Mouse (Mus musculus) limb, embryonic 15.5 days (tissue): ENCODE data around the gene Rcor3. TPM values are rescaled to one million over a fixed set of nuclear protein-coding genes. Genes with fewer than 3 reads are reported as not detected.

Experiments used
- ATAC-seq: fragments of 200-750 bp; cut with Nextera tagmentation; 2 replicates; pipeline ENCODE4 v1.8.0; 2017; ENCODE audit warnings: low read depth, moderate TSS enrichment; ENCODE audit not compliant: insufficient number of reproducible peaks, low FRiP score, low TSS enrichment
- H3K27ac ChIP-seq: fragments of 300-500 bp; sonication (generic); 2 replicates; pipeline ENCODE4 v1.5.1; 2015; ENCODE audit warnings: moderate library complexity, mild to moderate bottlenecking, inconsistent platforms
- H3K27me3 ChIP-seq: fragments of 300-500 bp; sonication (generic); 2 replicates; pipeline ENCODE4 v1.6.1; 2015; ENCODE audit warnings: inconsistent platforms
- H3K36me3 ChIP-seq: fragments of 300-500 bp; sonication (generic); 2 replicates; pipeline ENCODE4 v1.6.1; 2015; ENCODE audit warnings: inconsistent platforms
- H3K4me1 ChIP-seq: fragments of 300-500 bp; sonication (generic); 2 replicates; pipeline ENCODE4 v1.6.1; 2015; ENCODE audit warnings: inconsistent platforms
- H3K4me2 ChIP-seq: fragments of 300-500 bp; sonication (generic); 2 replicates; pipeline ENCODE4 v1.6.1; 2015; ENCODE audit warnings: mild to moderate bottlenecking, inconsistent platforms
- H3K4me3 ChIP-seq: fragments of 300-500 bp; sonication (generic); 2 replicates; pipeline ENCODE4 v1.5.1; 2015; ENCODE audit warnings: mild to moderate bottlenecking, inconsistent platforms
- H3K9ac ChIP-seq: fragments of 300-500 bp; sonication (generic); 2 replicates; pipeline ENCODE4 v1.6.1; 2015; ENCODE audit warnings: inconsistent platforms
- H3K9me3 ChIP-seq: fragments of 300-500 bp; sonication (generic); 2 replicates; pipeline ENCODE4 v1.6.1; 2016; ENCODE audit warnings: inconsistent platforms
- WGBS: fragments of 180-500 bp; shearing (Covaris S2); methylation state at CpG from one replicate; pipeline ENCODE4 v1.1.7; 2015; 5-methylcytosine and 5-hydroxymethylcytosine counted together
- polyA plus RNA-seq: library from polyadenylated mRNA; unstranded; fragments of >200 nt; fragmentation: Nextera tagmentation; extraction: Ambion mirVana; gene quantifications from 2 replicates; pipeline ENCODE4 v1.2.1, GENCODE M21; 2015

Rcor3 gene
- polyA plus RNA-seq, 1 experiment from 2014 or later, result 33.1 TPM

DNA sequence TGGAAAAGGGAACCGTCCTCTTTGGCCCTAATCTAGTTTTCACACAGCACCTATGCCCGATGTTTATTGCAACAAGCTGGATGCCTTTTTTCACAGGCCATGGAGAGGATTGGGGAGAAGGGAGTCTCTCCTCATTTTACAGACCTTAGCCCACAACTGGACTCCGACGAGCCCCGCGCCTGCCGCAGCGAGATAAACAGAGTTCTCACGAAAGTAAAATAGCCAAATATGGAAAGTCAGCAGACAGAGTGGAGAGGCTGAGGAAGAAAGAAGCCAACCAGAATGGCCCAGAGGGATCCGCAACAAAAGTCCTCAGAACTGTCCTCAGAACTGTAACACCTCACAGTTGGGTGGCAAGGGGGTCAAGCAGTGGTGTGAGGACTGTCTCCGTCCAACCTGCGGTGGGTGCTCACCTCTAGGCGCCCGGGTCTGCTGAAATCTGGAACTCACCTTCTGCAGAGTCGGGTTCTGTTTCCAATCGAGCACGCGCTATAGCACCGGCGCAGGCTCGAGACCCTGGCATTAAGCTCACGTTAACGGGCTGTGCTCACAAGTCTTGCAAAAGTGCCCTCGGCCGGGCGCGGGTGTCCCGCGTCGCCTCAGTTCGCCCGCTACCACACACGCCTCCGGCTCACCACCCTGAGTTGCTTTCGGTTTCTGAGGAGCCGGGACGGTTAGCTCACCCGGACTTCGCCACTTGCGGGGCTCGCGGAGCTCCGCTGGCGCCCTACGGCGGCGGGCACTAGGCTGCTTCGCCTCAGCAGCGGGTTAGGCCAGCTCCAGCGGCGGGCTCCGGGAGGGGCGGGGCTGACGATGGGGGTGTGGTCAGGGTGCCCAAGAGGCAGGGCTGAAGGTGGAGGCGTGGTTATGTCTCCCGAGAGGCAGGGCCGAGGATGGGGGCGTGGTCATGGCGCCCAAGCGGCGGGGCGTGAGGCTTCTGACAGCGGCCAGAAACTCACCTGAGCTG, 45.8 kb downstream of the Rcor3 start, which contains the start of gene Traf5:
Gene Traf5 (minus strand): TSS at position 754 of the 967 bp plus-strand sequence.
- peak; percentile 94 for ATAC-seq
- H3K9me3 ChIP-seq, result no peaks in the 10 kb centered on the region
- 1% methylated on average over 63 of the region's 63 CpGs for WGBS
- no peaks in the 10 kb centered on the region for H3K36me3 ChIP-seq
- H3K4me2 ChIP-seq, result peak within 1 kb of the TSS; percentile 82
- H3K9ac ChIP-seq, result peak within 1 kb of the TSS; percentile 68
- H3K4me3 ChIP-seq, result peak within 1 kb of the TSS; percentile 57
- peaks cover 32% of the 10 kb centered on the region for H3K4me1 ChIP-seq
- H3K27ac ChIP-seq, result peak within 1 kb of the TSS; percentile 75
- H3K27me3 ChIP-seq, result no peaks in the 10 kb centered on the region

DNA sequence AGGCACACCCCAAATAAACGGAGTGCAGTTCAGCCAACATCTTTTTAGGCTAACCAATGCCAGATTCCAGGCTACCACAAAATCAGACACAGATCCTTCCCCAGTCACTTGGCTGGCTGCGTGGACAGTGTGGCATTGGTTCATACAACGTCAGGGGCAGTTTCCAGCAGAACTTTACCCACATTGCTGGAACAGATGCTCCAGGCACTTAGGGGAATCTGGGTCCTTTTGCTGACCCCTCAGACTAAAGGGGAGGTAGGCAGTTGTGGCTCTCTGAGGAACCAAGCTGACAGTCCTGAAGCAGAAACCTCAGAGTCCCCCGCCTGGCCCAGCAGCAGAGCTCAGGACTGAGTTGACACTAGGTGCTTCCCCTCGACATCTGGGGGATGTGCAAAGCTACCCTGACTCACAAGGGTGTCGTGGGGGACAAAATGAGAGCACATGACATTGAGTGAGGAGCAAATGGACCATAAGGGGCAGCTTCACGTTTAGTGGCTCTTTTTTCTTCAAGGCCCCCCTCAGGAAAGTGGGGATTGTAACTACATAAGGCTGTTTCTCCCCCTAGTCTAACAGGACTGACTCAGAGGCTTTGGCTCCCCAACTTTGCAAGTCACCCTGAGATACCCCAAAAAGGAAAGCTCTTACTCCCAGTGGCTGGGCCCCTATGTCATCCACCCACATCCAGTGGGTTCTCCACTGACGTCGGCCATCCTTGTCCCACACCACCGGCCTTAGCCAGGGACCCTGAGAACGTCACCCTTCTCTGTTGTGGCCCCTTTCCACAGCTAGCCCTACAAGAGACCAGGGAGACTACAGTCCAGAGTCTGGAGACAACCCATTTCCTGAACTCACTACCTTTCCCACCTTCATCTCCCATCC, 46.9 kb downstream of the Rcor3 start:
- WGBS, result 55% methylated on average over 11 of the region's 11 CpGs
- no peak for ATAC-seq
- H3K27ac ChIP-seq, result peak overlapping the region; percentile 28
- no peaks in the 10 kb centered on the region for H3K27me3 ChIP-seq
- H3K4me3 ChIP-seq, result peak overlapping the region; percentile 57
- peaks cover 32% of the 10 kb centered on the region for H3K4me1 ChIP-seq
- no peaks in the 10 kb centered on the region for H3K36me3 ChIP-seq
- H3K9ac ChIP-seq, result no peak overlapping the region
- peak overlapping the region; percentile 82 for H3K4me2 ChIP-seq
- no peaks in the 10 kb centered on the region for H3K9me3 ChIP-seq

DNA sequence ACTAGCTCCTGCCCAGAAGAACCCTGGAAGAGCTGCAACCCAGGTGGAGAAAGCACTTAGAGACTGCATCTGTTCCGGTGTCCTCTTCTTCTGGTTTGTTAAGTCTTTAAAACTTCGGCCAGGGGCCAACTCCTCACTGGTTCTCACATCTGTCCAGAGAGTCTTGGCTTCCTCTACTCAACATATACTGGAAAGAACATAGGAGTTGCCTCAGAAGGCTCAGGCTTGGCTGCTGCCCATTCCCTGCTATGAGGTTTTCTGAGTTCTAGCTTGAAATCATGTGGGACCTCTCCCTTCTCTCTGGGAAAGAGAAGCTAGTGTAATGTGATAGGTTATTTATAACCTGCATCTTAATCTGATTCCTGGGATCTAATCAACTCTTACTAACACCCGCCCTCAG, 47.6 kb downstream of the Rcor3 start:
- Histone ChIP-seq H3K36me3 (no peaks in the 10 kb centered on the region), H3K27ac (peak overlapping the region; percentile 28), H3K4me2 (peak overlapping the region; percentile 82; the same call in 1 of the 2 replicates), H3K9ac (no peak overlapping the region), H3K27me3 (no peaks in the 10 kb centered on the region), H3K4me3 (0 out of 2 replicates have a peak overlapping the region, but pooled peaks have one; percentile 57), H3K9me3 (no peaks in the 10 kb centered on the region), H3K4me1 (peaks cover 32% of the 10 kb centered on the region)
- ATAC-seq, result no peak
- 58% methylated on average over 3 of the region's 3 CpGs for WGBS

DNA sequence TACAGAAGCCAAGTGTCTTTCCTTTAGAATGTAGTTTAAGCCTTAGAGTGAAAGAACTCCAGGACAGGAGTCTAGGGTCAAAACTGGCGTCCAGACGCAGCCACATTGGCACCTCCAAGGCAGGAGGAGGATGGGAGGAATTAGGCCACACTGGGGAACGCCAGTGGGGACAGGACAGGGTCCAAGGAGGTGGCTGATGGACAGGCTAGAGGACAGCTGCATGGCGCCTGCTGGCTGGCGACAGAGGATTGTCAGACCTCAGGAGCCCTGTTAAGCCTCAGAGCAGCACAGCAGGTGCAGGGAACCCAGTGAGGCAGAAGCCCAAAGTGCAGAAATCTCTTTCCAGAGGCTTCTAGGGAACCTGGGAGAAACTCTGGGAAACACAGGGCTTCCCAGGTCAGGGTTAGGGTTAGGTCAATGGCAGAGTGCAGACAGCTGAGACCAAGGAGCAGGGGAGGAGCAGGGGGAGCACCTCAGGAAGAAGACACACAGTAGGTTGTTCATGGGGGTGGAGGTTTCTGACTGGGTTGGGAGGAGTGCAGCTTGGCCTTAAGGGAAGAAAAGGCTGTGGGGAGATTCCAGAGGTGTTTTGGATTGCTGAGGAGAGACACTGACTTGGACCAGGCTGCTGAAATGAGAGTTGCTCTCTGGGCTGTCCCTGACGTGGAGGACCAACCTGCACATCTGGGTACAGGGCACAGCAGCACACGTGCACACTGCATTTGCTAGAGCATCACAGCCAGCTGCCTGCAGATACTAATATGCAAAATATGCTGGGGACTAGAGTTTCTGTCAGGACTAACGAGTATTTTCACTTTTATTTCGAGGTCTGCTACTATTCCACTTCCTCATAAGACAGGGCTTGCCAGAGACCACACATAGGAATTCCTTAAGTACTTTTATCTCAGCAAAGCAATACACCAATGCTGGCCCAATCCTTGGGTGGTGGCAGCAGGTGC, 48.4 kb downstream of the Rcor3 start:
- Histone ChIP-seq H3K27me3 (no peaks in the 10 kb centered on the region), H3K4me2 (no peak overlapping the region), H3K9me3 (no peaks in the 10 kb centered on the region), H3K4me3 (no peak overlapping the region), H3K27ac (peak overlapping the region; percentile 11; the same call in 1 of the 2 replicates), H3K36me3 (no peaks in the 10 kb centered on the region), H3K4me1 (peaks cover 32% of the 10 kb centered on the region), H3K9ac (no peak overlapping the region)
- no peak for ATAC-seq
- WGBS, result 63% methylated on average over 9 of the region's 9 CpGs

DNA sequence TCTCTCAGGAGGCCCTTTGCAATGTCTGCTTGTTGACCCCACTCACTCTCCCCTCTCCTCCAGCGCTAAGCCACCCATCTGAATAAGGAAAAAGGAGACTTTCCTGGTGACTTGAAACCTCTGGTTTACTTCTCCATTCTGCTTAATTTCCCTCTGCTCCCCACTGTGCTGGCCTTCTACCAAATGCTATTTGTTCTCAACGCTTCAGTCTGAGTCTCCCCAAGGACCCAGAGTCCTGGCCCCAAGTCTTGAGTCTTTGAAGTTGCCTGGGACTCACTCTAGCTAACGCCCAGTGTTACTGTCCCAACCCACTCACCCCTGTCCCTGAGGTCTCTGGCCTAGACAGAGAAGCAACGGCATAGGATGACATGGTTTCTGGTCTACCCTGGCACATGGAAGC, 49.9 kb downstream of the Rcor3 start:
- ATAC-seq, result no peak
- Histone ChIP-seq H3K27me3 (no peaks in the 10 kb centered on the region), H3K36me3 (no peaks in the 10 kb centered on the region), H3K27ac (no peak overlapping the region), H3K4me3 (no peak overlapping the region), H3K4me1 (peaks cover 32% of the 10 kb centered on the region), H3K9me3 (no peaks in the 10 kb centered on the region), H3K9ac (no peak overlapping the region), H3K4me2 (no peak overlapping the region)
- 63% methylated on average over 4 of the region's 4 CpGs for WGBS

DNA sequence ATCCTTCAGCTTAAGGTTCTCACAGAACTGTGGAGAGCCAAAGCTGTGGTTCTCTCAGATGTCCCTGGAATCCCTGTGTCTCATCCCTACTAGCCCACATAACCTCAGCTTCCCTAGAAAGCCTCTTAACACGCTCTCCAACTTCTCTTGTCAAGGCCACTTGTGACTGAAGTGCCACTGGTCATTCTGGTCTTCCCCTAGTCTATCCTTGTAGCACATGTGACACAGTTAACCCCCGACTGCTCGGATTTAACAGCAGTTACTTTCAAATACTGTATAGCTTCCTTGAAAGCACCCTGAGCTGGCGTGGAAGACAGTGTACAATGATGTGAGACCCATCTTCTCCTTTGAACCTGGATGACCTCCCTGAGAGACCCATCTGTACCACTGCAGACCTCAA, 50.8 kb downstream of the Rcor3 start:
- ATAC-seq, result no peak
- Histone ChIP-seq H3K27ac (no peak overlapping the region), H3K4me3 (no peak overlapping the region), H3K4me1 (peaks cover 32% of the 10 kb centered on the region), H3K4me2 (no peak overlapping the region), H3K27me3 (no peaks in the 10 kb centered on the region), H3K9me3 (no peaks in the 10 kb centered on the region), H3K9ac (no peak overlapping the region), H3K36me3 (no peaks in the 10 kb centered on the region)
- 82% methylated on average over 4 of the region's 4 CpGs for WGBS

DNA sequence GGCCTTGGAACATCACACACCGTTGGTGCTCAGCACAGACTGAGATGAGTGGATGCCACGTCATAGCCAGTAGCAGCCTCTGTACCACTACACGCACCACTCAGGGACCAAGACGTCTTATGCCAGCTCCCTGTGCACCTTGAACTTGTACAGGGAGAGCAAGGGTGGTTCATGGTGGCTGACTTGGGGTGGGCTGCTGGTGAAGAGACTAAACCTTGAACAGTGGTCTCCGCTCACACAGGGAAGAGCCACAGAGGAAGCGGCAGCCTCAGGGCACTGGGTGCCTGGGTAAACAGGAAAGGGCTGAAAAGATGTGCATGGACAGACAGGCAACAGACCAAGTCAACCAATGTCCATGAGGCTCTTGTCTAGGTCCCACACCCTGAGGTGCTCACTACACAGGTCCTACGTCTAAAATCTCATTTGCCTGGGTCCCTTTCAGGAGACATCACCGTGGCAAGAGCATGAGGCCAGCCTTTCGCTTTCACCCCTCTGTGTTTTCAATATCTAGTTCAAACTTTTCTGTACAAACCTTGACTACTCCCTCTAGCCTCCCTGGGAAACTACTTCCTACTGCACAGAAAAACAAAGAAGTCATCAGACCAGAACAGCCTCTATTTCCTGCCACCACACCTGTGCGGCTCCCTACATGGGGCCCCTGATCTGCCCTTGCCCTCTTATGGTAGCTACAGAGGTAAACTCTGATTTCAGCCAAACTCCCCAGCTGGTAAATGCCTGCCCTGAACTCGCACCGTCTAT, 51.4 kb downstream of the Rcor3 start:
- Histone ChIP-seq H3K9ac (no peak overlapping the region), H3K9me3 (0 out of 2 replicates have a peak, but pooled peaks cover under 1% of the 10 kb centered on the region), H3K27me3 (no peaks in the 10 kb centered on the region), H3K4me2 (no peak overlapping the region), H3K36me3 (no peaks in the 10 kb centered on the region), H3K4me3 (no peak overlapping the region), H3K27ac (no peak overlapping the region), H3K4me1 (peaks cover 32% of the 10 kb centered on the region)
- ATAC-seq, result no peak
- 80% methylated on average over 12 of the region's 12 CpGs for WGBS

DNA sequence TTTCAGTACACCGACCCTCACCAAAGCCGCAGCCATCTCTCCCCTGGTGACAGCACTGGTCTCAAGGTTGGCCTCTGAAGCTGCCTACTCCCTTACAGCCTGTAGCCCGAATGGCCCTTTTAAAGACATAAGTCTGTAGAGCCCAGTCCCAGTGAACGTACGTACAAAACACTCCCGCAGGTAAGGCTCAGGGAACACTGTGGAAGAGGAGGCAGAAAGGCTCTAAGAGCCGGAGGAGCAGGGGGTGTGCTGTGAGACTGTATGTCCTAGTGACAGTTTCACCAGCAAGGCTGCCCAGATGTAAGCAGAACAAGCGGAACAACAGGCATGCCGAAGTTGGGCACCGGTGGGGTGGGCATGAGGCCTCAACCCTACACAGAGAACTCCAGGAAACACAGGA, 52.6 kb downstream of the Rcor3 start:
- no peaks in the 10 kb centered on the region for H3K36me3 ChIP-seq
- WGBS, result 94% methylated on average over 10 of the region's 10 CpGs
- H3K27ac ChIP-seq, result no peak overlapping the region
- H3K4me1 ChIP-seq, result peaks cover 20% of the 10 kb centered on the region
- no peak for ATAC-seq
- no peak overlapping the region for H3K9ac ChIP-seq
- H3K27me3 ChIP-seq, result no peaks in the 10 kb centered on the region
- no peak overlapping the region for H3K4me2 ChIP-seq
- H3K9me3 ChIP-seq, result peaks cover 4% of the 10 kb centered on the region; the same call in 1 of the 2 replicates
- no peak overlapping the region for H3K4me3 ChIP-seq

DNA sequence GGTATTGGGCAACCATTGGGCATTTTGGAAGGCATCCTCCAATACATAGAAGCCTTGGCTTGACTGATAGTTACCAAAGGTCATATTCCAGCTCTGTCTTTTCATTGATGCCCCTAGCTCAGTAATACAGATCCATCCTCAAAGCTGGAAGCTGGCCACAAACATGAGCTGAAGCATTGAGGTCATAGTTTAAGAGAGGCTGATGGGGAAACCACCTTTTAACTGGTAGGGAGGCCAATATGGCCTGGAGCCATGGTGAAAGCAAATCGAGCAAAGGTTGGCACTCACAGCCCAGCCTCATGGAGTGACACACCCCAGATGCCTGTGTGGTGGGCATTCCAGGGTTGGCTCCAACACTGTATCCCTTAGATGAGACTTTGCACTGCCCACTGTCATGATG, 55.2 kb downstream of the Rcor3 start:
- no peak overlapping the region for H3K4me3 ChIP-seq
- no peak for ATAC-seq
- no peak overlapping the region for H3K9ac ChIP-seq
- H3K9me3 ChIP-seq, result peaks cover 4% of the 10 kb centered on the region; the same call in 1 of the 2 replicates
- H3K27me3 ChIP-seq, result no peaks in the 10 kb centered on the region
- H3K27ac ChIP-seq, result no peak overlapping the region
- H3K4me1 ChIP-seq, result peaks cover 9% of the 10 kb centered on the region
- H3K36me3 ChIP-seq, result no peaks in the 10 kb centered on the region
- H3K4me2 ChIP-seq, result no peak overlapping the region
- whole genome bisulfite sequencing, result 69% methylated on average over 1 of the region's 1 CpGs

DNA sequence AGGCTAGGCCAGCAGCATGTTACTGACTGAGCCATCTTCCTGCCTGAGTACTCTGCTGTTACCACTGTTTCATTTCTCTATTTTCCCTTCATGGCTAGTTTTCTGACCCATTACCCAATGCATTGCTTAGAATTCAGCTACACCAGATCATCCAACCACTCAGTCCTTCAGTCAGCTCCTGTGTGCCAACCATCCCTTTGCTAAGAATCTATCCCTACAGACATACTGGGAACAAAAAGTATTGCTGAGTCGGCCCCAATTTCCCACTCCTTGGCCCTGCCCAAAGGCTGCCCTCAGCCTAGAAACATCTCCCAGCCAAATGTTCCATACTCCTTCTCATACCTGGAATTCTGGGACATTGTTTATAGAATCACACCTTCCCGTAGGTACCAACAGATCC, 56.7 kb downstream of the Rcor3 start:
- Histone ChIP-seq H3K4me2 (no peak overlapping the region), H3K36me3 (no peaks in the 10 kb centered on the region), H3K9ac (no peak overlapping the region), H3K9me3 (peaks cover 4% of the 10 kb centered on the region; the same call in 1 of the 2 replicates), H3K27me3 (no peaks in the 10 kb centered on the region), H3K4me1 (peaks cover 14% of the 10 kb centered on the region), H3K27ac (no peak overlapping the region), H3K4me3 (no peak overlapping the region)
- no peak for ATAC-seq
- WGBS, result 97% methylated on average over 2 of the region's 2 CpGs
